Mouse (Mus musculus) ES-E14 (cell line): ENCODE data around the gene Prox2. TPM values are rescaled to one million over a fixed set of nuclear protein-coding genes. Genes with fewer than 3 reads are reported as not detected.
A peak's percentile ranks its signal among the peaks of the same experiment; 100 is the strongest.

Experiments
- DNase-seq: peaks from one replicate; pipeline ENCODE4 v3.0.0-alpha.2; 2013; ENCODE audit warnings: low read depth, low spot score
- H3K27ac ChIP-seq: 2 replicates; pipeline ENCODE4 v1.5.1; 2012; ENCODE audit warnings: low read depth, mild to moderate bottlenecking, low read length, moderate library complexity, mixed read lengths; ENCODE audit not compliant: poor library complexity, insufficient read depth, severe bottlenecking
- H3K36me3 ChIP-seq: 2 replicates; pipeline ENCODE4 v1.6.1; 2012; ENCODE audit warnings: mild to moderate bottlenecking, low read length, moderate library complexity, mixed read lengths; ENCODE audit not compliant: control insufficient read depth, poor library complexity, insufficient read depth, severe bottlenecking
- H3K4me1 ChIP-seq, 2 experiments: fragments of 150-350 bp in 1 of 2; sonication (generic) in 1 of 2; 2 replicates each; pipeline ENCODE4 v1.6.1; 2012; ENCODE audit warnings: low read length in 2 of 2, mild to moderate bottlenecking in 1 of 2, mixed read lengths in 1 of 2; ENCODE audit not compliant: control insufficient read depth in 2 of 2, insufficient read depth in 2 of 2, poor library complexity in 1 of 2
- H3K4me3 ChIP-seq, 2 experiments: fragments of 150-350 bp in 1 of 2; sonication (generic) in 1 of 2; 2 replicates each; pipeline ENCODE4 v1.5.1; 2012; ENCODE audit warnings: low read length in 2 of 2, low read depth in 1 of 2, mild to moderate bottlenecking in 1 of 2, mixed read lengths in 1 of 2; ENCODE audit not compliant: insufficient read depth in 1 of 2, poor library complexity in 1 of 2, severe bottlenecking in 1 of 2
- H3K9ac ChIP-seq: 2 replicates; pipeline ENCODE4 v1.6.1; 2012; ENCODE audit warnings: low read depth, mild to moderate bottlenecking, low read length, mixed read lengths; ENCODE audit not compliant: poor library complexity, insufficient read depth, severe bottlenecking
- H3K9me3 ChIP-seq: fragments of 150-350 bp; sonication (generic); 2 replicates; pipeline ENCODE4 v1.6.1; 2012; ENCODE audit warnings: low read depth, mild to moderate bottlenecking, low read length; ENCODE audit not compliant: control insufficient read depth, insufficient read depth
- CHD2 ChIP-seq: IDR thresholded peaks from 2 replicates; pipeline ENCODE4 v1.6.1; 2014; ENCODE audit warnings: mild to moderate bottlenecking, low read depth, low read length, inconsistent platforms
- HCFC1 ChIP-seq: IDR thresholded peaks from 2 replicates; pipeline ENCODE4 v1.6.1; 2012; ENCODE audit warnings: low read length, inconsistent platforms, borderline replicate concordance; ENCODE audit not compliant: insufficient read depth
- MAFK ChIP-seq: IDR thresholded peaks from 2 replicates; pipeline ENCODE4 v1.6.1; 2014; ENCODE audit warnings: mild to moderate bottlenecking, low read depth, low read length, inconsistent platforms; ENCODE audit not compliant: insufficient read depth
- ZC3H11A ChIP-seq: IDR thresholded peaks from 2 replicates; pipeline ENCODE4 v1.6.1; 2012; ENCODE audit warnings: low read depth, mild to moderate bottlenecking, inconsistent platforms, low read length, borderline replicate concordance
- ZNF384 ChIP-seq: IDR thresholded peaks from 2 replicates; pipeline ENCODE4 v1.6.1; 2012; ENCODE audit warnings: low read depth, low read length, inconsistent platforms
- in situ Hi-C, 2 experiments: fragments of 600-800 bp; cut with MboI; formaldehyde crosslinking; loops; one replicate each; pipeline ENCODE4 v1.15.1; 2025; ENCODE audit warnings: low sequenced_read_pairs in 2 of 2, inconsistent platforms in 1 of 2; ENCODE audit not compliant: unreplicated experiment in 2 of 2
- total RNA-seq: library from RNA; depleted of rRNA; stranded (reverse); fragments of 300-350 nt; gene quantifications from 2 replicates; pipeline ENCODE4 v1.2.3, GENCODE M21; 2012

The Prox2 gene
- total RNA-seq, 1 experiment, result 0.98 TPM

DNA sequence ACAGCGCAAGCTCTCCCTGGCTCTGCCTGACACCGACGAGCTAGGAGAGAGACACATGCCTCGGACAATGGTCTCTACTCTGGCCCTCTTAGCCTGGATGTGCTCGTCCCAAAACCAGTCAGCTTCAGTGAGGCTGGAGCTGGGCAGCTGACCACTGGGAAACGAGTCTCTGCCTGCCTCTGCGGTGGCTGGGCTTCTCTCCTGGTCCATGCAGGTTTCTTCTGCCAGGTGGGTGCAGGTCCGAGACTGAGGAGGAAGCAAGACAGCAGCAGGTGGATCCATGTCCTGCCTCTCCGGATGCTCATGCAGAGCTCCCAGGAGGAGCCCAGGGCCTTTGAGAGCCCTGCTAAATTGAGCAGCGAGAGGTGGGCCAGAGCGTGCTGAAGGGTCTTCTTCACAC is 15.4 kb downstream of the Prox2 start:
- no peak for TF ChIP-seq CHD2
- TF ChIP-seq ZC3H11A, result no peak
- no peak for TF ChIP-seq MAFK
- no peak for TF ChIP-seq HCFC1
- TF ChIP-seq ZNF384, result no peak
- Histone ChIP-seq H3K9me3 (no peaks in the 10 kb centered on the region), H3K4me1 (peaks cover 0 to 7% of the 10 kb centered on the region in 2 experiments; a peak in 1 of 4 replicates), H3K9ac (no peak overlapping the region), H3K36me3 (no peaks in the 10 kb centered on the region), H3K27ac (no peak overlapping the region), H3K4me3 (no peak overlapping the region)
- in situ Hi-C loops, result no loop called here
- DNase-seq, result no peak

- H3K27ac ChIP-seq, result no peak overlapping the region
- in situ Hi-C loops, result no loop called here
- no peak overlapping the region for H3K4me3 ChIP-seq
- H3K9ac ChIP-seq, result no peak overlapping the region
- no peak for DNase-seq
- H3K36me3 ChIP-seq, result no peaks in the 10 kb centered on the region
- no peaks in the 10 kb centered on the region for H3K9me3 ChIP-seq
- peaks cover 0 to 7% of the 10 kb centered on the region in 2 experiments; a peak in 1 of 4 replicates for H3K4me1 ChIP-seq
- no peak for TF ChIP-seq MAFK
- no peak for TF ChIP-seq ZNF384
- TF ChIP-seq CHD2, result no peak
- no peak for TF ChIP-seq ZC3H11A
- TF ChIP-seq HCFC1, result no peak
These were observed 15.9 kb downstream of the Prox2 start for GRCm38 (mm10) chr12:85094706-85095105.

- Histone ChIP-seq H3K9ac (no peak overlapping the region), H3K4me1 (peaks cover 0 to 7% of the 10 kb centered on the region in 2 experiments; a peak in 1 of 4 replicates), H3K9me3 (no peaks in the 10 kb centered on the region), H3K27ac (no peak overlapping the region), H3K4me3 (no peak overlapping the region), H3K36me3 (no peaks in the 10 kb centered on the region)
- no peak for DNase-seq
- in situ Hi-C loops, result no loop called here
- TF ChIP-seq ZNF384 (no peak), CHD2 (no peak), ZC3H11A (no peak), MAFK (no peak), HCFC1 (no peak)
These were observed 16.5 kb downstream of the Prox2 start for GRCm38 (mm10) chr12:85094010-85094409.

DNA sequence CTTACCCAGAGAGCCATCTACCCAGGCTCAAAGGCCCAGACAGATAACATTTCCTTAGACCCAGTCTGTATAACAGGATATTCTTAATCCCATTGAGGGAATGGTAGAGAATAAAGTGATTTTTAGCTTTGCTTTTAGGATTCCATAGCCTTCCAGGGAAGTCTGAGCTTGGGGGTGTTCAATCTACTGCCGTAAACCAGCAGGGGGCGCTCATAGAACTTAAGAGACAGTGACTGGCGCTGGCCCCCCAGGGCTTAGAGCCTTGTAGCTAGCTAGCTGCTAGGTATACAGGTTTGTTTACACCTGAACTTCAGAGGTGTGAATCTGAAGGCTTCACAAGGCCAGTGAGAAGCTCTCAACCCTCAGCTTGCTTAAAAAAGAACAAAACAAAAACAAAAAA is 18.3 kb downstream of the Prox2 start:
- Histone ChIP-seq H3K27ac (no peak overlapping the region), H3K9me3 (no peaks in the 10 kb centered on the region), H3K9ac (no peak overlapping the region), H3K4me1 (peaks cover 0 to 7% of the 10 kb centered on the region in 2 experiments; a peak in 1 of 4 replicates), H3K4me3 (no peak overlapping the region), H3K36me3 (no peaks in the 10 kb centered on the region)
- no peak for TF ChIP-seq ZNF384
- TF ChIP-seq ZC3H11A, result no peak
- no peak for TF ChIP-seq HCFC1
- TF ChIP-seq MAFK, result no peak
- no peak for TF ChIP-seq CHD2
- peak; percentile 71 for DNase-seq
- in situ Hi-C loops, result no loop called here

GRCm38 (mm10) chr12:85091190-85091589 is 19.4 kb downstream of the Prox2 start:
- H3K4me3 ChIP-seq, result no peak overlapping the region
- H3K4me1 ChIP-seq, result peaks cover 0 to 7% of the 10 kb centered on the region in 2 experiments; a peak in 1 of 4 replicates
- TF ChIP-seq HCFC1 (no peak), MAFK (no peak), ZC3H11A (no peak), CHD2 (no peak), ZNF384 (no peak)
- DNase-seq, result no peak
- no peaks in the 10 kb centered on the region for H3K36me3 ChIP-seq
- H3K27ac ChIP-seq, result no peak overlapping the region
- H3K9me3 ChIP-seq, result no peaks in the 10 kb centered on the region
- in situ Hi-C loops, result no loop called here
- H3K9ac ChIP-seq, result no peak overlapping the region
